Mouse (Mus musculus): ENCODE results near the gene Lrrc56.

Lrrc56 gene

GRCm38 (mm10) chr7:141192776-141193347, 1.1 kb upstream of the Lrrc56 start:
- peak; percentile 36 for DNase-seq

- no peak for DNase-seq
Measured at GRCm38 (mm10) chr7:141193348-141193856, 555 bp upstream of the Lrrc56 start.

- no peak for DNase-seq
Measured at GRCm38 (mm10) chr7:141194409-141194808, 452 bp downstream of the Lrrc56 start.

GRCm38 (mm10) chr7:141194830-141195229, 873 bp downstream of the Lrrc56 start:
- peak; percentile 89 for DNase-seq

GRCm38 (mm10) chr7:141195754-141196153, 1.8 kb downstream of the Lrrc56 start:
- no peak for DNase-seq

GRCm38 (mm10) chr7:141196619-141197282, 2.8 kb downstream of the Lrrc56 start:
- DNase-seq: no peak

GRCm38 (mm10) chr7:141198121-141198520, 4.2 kb downstream of the Lrrc56 start:
- no peak for DNase-seq

GRCm38 (mm10) chr7:141204546-141204945, 10.6 kb downstream of the Lrrc56 start:
- DNase-seq: no peak

- DNase-seq: no peak
Measured at GRCm38 (mm10) chr7:141205504-141205903, 11.5 kb downstream of the Lrrc56 start.

- DNase-seq: no peak
Measured at GRCm38 (mm10) chr7:141206182-141206937, 12.4 kb downstream of the Lrrc56 start.

GRCm38 (mm10) chr7:141209526-141209925, 15.6 kb downstream of the Lrrc56 start:
- no peak for DNase-seq

GRCm38 (mm10) chr7:141210137-141210536, 16.2 kb downstream of the Lrrc56 start:
- no peak for DNase-seq

- no peak for DNase-seq
Measured at GRCm38 (mm10) chr7:141210606-141211131, 16.7 kb downstream of the Lrrc56 start.

- DNase-seq: no peak
Measured at GRCm38 (mm10) chr7:141213133-141213532, 19.2 kb downstream of the Lrrc56 start.

- DNase-seq: no peak
Measured at GRCm38 (mm10) chr7:141213605-141214235, 19.8 kb downstream of the Lrrc56 start, which contains the start of gene Lmntd2. Gene Lmntd2 (minus strand): TSS chr7:141214080.

- DNase-seq: no peak
Measured at GRCm38 (mm10) chr7:141214310-141214709, 20.4 kb downstream of the Lrrc56 start.

- DNase-seq: peak; percentile 90
Measured at GRCm38 (mm10) chr7:141215101-141215879, 21.3 kb downstream of the Lrrc56 start, which contains the start of gene Rassf7. Gene Rassf7 (plus strand): TSS chr7:141215860.

GRCm38 (mm10) chr7:141215880-141216733, 22.1 kb downstream of the Lrrc56 start:
- no peak for DNase-seq

GRCm38 (mm10) chr7:141216894-141217293, 22.9 kb downstream of the Lrrc56 start:
- no peak for DNase-seq

GRCm38 (mm10) chr7:141217343-141218013, 23.5 kb downstream of the Lrrc56 start:
- DNase-seq: no peak
